Mouse (Mus musculus) gonadal fat pad, adult 2 months (tissue): ENCODE data around the gene Stip1. TPM values are rescaled to one million over a fixed set of nuclear protein-coding genes. Genes with fewer than 3 reads are reported as not detected.
"Not testable (repeated sequence)": the region's sequence is repeated elsewhere in the genome, so short reads cannot be mapped to it uniquely, and the experiment has no call there.

Experiments used
- DNase-seq: peaks from one replicate; pipeline ENCODE4 v3.0.0-alpha.2; 2012; ENCODE audit warnings: low read depth
- polyA plus RNA-seq: library from polyadenylated mRNA; depleted of rRNA; stranded (reverse); fragments of >200 nt; gene quantifications from 2 replicates; pipeline ENCODE4 v1.2.3, GENCODE M21; 2012

The Stip1 gene
- polyA plus RNA-seq, 1 experiment: 42.0 TPM

DNA sequence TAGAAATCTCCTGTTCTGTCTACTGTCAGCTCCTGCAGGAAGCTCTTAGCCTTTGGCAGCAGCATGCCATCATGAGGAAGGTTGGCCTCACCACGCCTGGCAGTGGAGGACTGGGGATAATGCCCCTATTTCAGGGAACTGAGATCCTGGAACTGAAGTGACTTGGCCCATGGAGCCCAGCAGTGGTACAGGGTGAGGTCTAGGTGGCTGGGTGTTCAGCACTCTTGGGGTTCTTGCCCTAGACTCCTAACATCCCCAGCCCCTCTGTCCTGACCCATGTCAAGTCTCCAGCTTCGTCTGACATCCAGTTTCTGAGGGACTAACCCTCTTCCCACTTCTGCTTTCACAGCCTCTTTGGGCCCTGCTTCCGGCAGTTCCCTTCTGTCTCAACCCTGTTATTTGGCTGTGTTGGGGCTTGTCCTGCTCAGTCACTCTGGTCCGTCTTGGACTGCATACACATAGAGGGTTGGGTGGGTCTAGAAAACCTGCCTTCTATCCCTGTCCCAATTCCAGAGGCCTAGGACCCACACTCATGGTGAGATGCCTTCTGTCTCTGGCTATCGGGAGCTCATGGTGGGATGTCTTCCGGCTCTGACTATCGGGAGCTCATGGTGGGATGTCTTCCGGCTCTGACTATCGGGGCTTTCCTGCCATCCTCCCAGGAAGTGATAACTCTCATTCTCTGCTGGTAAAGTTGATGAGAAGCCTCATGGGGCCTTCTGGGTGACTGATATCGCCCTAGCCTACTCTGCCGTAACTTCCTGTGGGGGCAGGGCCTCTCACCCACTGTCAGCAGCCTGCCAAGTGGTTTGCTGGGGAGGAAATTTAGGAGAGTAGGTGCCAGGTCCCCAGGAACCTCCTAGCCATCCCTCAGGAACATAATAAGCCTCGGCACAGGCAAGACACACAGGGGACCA is 22.0 kb downstream of the Stip1 start:
- no peak for DNase-seq

DNA sequence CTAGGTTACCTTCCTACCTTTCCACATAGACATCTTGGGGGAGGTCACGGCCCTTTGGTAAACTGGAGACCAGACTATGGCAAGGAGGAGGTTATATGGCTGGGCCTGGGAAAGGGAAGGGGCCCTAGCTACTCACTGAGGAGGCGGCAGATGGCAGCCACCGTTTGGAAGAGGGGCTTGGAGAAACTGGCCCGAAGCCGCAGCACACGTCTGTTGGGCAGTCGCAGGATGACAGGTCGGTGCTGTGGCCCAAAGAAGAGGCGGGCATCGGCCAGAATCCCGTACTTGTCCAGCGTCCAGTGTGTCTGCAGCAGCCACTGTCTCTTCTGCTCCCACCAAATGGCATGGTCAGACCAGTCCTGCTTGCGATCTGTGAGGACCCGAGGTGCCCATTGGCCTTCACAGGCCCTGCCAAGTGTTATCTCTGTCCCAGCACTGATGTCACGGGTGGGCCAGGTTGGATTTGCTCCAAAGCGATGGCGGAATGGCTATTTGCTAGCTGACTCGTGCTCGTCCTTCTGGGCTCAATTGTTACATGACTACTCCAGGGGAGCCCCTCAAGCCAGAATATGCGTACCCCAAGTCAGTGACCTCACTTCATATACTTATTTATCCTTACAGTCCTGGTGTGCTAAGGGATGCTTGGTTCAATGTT is 25.2 kb downstream of the Stip1 start:
- DNase-seq: no peak

DNA sequence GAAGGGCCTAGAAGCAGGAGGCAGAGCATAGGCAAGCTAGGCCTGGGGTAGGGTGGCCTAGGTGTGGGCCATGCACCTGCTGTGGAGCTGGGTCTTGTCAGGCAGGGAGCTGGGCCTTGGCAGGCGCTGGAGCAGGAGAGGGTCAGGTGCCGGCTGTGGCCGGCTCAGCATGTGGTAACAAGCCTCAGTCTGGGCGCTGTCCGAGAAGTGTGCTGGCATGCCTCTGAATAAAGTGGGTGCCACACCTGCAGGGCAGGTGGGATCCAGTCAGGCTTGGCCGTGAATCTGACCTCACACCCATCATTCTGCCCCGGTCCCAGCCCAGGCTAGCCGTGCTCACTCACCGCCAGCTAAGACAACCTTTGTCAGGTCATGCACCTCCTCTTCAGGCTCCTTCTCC is 25.8 kb downstream of the Stip1 start:
- no peak for DNase-seq

DNA sequence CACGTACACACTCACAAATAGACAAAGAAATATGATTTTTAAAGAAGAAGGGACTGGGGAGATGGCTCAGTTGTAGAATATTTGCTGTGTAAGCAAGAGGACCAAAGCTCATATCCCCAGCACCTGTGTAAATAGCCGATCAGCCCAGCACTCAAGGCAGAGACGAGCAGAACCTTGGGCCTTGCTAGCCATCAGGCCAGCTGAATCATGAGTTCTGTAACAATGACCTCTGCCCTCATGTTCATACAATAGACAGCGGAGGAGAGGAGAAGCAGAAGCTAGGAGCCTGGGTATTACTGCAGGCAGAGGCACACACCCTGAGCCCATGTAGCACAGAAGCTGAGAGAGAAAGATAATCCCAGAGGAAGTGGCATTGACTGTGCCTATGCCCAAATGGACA is 27.3 kb downstream of the Stip1 start:
- DNase-seq: no peak

DNA sequence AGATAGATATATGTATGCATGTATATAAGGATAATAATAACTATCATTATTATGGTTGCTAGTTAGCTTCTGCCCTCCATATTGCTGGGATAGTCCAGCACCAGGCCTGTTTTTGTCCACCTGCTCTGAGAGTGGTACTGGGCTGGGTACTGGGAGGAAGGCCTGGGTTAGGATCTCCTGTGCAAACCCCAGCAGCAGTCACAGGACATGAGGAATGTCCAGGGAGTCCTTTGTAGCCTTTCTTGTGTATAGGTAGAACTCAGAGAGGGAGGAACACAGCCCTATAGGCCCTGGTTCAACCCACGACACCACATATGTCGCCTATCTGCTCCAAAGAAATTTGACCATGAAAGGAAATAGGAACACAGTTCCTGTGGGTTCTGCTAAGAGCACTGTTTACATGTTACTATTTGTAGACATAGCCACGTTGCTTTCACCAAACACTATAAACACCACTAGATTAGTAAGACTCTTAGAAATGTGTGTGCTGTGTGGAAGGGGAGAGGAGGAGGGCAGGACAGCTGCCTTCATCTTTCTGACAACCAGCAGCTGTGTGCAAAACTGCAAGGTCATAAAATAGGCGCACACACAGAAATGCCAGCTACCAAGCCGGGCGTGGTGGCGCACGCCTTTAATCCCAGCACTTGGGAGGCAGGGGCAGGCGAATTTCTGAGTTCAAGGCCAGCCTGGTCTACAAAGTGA is 32.7 kb downstream of the Stip1 start:
- no peak for DNase-seq

DNA sequence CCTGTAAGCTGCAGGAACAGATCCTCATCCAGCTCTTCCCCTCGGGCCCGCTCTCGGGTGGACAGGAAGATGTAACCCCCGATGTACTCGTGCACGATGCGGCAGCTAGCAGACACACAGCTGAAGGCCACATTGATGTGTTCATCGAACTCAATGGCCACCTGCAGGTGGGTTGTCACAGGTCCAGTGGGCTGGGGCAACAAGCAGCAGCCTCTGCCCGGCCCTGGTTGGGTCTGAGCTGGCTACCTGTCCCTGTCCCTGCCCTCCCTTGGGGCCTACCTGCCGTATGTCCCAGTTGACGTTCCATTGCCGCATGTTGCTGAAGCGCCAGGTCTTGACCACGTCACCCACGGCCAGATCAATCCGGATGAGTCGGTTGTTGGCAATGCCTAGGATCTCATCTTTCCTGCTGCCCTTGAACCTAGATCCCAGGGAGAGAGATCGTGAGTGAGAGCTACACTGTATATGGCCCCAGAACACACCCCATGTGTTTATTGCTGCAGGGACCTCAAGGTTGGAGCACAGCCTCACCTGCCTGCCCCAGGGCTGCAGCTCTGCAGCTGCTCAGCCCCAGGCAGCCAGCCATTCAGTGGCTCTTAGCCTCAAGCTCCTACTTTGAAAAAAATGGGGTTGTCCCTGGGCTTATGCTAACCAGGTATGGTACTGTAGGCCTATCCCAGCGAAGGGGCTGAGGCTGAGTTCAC is 40.3 kb downstream of the Stip1 start:
- DNase-seq: no peak

DNA sequence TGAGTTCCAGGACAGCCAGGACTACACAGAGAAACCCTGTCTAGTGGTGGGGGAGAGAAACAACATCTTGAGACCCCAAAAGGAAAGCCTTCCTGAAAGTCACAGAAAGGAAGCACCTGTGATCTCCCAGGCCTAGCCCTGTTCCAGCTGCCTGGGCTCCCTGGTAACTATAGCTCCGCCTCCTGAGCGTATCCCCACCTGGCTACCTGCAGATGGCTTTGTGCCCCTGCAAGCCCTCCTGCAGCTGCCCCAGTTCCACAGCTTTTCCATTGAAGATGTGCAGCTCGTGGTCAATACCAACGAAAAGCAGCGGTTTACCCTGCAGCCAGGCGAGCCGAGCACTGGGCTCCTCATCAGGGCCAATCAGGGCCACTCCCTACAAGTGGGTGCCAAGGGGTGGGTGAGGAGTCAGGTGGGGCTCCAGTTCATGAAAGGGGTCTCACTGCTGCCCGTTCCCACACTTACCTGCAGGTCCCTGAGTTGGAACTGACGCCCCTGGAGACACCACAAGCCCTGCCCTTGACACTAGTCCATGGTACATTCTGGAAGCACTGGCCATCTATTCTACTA is 42.0 kb downstream of the Stip1 start:
- DNase-seq: no peak

DNA sequence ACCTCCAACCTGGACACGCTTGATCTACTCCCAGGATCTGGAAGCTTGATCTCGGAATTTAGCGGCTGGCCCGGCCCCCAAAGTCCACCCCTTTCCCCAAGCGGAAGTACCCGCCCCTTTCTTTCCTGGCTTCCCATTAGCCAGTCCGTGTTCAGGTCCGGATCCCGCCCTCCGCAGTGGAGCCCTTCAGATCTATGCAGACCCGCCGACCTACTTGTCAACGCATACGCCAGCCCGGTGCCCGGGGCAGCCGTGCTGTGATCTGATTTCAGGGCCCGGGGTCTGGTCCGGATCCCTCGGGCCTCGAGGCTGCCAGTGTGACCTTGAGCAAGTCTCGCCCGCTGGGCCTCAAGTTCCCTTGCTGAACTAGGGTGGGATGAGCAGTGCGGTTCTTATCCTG is 43.8 kb downstream of the Stip1 start, which contains the start of the genes Nudt22 and Trpt1:
Gene Nudt22, minus strand, starts transcription at position 112 of the 400 bp plus-strand sequence.
Gene Trpt1, plus strand, starts transcription at position 126 of the 400 bp plus-strand sequence.
- no peak for DNase-seq

DNA sequence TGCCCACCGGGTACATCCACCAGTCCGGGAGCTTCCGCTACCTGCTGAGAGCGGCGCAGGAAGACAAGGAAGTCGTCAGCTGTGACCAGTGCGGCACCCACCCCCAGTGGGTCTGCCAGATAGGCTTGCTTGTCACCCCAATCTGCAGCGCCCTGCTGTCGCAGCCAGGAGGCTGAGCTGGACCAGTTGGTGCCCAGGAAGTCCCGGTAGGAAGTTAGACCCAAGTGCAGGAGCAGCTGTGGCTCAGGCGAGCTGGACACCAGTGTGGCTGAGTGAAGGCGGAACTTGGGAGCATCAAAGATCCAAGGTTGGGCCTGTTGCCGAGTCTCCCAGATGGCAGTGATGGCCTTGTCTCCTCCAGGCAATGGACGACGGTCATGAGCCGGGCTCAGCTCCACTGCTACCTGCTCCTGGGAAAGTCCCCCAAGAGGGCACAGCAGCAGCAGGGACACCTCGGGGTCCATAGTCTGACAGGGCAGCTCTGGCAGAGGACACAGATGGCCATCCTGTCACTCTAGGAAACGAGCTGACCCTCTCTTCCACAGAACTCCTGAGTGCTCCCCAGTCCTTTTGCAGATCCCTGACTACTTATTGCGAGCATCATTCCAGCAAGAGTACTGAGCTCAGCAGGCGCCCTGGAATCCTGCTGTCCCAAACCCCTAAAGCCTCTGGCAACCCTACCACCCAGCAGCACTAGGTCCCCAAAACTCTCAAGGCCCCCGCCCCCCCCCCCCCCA is 44.3 kb downstream of the Stip1 start:
- no peak for DNase-seq

DNA sequence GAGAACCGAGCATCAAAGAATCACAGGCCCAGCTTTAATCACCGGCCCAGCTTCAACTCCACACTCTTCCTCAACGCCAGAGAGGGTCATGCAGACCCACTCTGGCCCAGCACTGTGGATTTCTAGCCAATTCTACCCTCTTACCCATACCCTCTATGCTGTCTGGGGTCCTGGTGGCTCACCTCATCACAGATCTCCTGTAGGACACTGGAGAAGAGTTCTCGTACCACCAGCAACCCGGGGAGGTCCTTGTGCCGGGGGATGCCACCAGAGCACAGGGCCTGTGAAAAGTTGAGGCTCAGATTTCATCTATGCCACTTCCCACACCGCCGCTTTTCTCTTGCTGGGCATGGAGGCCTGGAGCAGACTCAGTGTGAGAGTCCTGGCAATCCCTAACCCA is 45.3 kb downstream of the Stip1 start:
- DNase-seq: no peak

DNA sequence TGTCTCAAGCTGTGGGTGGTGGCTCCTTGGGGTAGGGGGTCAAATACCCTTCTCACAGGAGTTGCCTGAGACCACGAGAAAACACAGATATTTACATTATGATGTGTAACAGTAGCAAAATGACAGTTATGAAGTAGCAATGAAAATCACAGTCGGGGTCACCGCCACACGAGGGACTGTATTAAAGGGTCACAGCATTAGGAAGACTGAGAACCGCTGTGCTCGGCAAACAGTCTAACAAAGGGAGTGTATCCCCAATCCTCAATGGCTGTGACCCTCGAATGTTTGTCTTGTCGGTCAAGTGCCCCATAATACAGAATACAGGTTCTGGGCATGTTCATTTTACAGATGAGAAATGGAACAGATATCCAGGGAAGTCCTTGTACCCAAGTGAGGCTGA is 45.8 kb downstream of the Stip1 start:
- DNase-seq: no peak

DNA sequence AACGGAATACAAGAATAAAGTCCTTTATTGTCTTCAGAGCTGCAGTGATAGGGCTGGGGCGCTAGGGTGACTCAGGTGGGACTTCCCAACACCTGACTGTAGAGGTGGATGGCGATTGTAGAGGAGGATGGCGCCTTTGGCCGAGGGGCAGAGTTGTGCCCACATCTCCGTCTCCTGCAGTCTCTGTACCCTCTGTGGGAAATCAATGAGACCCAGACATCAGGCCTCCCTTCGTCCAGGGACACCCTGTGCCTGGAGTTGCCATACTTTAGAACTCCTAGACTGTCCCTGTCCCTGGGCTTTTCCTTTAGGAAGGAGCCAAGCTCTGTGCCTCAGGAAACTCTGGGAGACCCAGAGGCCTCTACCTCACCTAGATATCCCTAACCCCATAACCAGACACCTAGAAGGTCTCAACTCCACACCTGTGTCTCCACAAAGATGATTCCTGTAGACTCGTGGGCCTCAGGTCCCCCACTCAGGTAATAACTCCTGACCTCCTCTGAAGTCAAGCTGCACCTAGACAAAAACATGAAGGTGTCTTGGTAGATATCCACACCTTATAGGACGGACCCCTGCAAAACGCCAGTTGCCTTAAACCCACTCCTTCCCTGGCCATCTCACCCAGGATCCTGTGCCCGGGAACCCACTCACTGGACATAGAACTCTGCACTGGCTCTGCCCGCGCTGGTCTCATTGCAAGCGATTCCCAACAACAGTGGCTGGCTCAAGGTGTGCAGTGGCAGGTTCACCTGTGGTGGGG is 46.6 kb downstream of the Stip1 start:
- DNase-seq: no peak

DNA sequence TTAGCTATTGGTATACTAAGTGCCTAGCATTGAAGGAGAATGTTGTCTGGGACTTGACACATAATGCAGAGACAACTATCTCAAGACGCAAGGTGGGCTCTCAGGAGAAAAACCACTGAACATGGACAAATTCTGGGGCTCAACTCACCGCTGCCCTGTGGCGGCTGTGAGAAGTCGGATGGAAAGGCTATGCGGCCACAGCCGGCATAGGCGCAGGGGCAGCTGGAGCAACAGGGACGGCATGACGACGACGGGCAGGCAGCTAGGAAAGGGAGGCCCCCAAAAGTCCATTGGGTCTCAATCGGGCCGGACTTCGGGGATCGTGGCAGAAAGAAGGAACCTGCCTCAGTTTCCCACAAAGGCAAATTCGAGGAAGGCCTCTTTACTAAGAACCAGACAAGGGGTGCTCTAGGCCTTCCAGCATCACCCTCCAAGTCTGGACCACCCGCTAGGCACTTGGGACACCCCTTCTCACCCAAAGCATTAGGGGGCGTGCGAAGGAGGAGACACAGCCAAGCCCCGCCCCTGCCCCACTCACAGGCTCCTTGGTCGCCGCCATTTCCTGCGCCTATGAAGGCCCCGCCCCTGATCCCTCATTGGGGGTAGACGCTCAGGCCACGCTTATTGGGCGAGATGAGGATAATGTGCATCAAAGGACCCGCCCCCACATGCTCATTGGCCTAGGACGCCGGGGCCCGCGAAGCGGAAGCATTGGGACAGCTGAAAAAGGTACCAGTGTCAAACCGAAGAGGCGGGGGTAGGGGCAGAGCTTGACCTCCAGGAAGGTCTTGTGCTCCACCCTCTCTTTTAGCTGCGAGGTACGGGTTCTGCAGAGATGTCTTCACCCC is 47.5 kb downstream of the Stip1 start, which contains the start of gene Dnajc4:
Gene Dnajc4, minus strand, starts transcription at position 562 of the 848 bp plus-strand sequence.
- DNase-seq: peak; percentile 70

DNA sequence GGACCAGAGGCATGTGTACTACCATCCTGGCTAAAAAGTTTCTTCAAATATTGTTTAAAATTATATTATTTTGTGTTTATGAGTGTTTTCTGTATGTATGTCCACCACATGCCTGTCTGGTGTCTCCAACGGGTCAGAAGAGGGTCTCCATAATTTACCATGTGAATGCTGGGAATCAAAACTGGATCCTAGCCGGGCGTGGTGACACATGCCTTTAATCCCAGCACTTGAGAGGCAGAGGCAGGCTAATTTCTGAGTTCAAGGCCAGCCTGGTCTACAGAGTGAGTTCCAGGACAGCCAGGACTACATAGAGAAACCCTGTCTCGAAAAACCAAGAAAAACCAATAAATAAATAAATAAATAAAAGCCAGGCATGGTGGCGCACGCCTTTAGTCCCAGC is 48.6 kb downstream of the Stip1 start:
- DNase-seq: not testable (repeated sequence)

DNA sequence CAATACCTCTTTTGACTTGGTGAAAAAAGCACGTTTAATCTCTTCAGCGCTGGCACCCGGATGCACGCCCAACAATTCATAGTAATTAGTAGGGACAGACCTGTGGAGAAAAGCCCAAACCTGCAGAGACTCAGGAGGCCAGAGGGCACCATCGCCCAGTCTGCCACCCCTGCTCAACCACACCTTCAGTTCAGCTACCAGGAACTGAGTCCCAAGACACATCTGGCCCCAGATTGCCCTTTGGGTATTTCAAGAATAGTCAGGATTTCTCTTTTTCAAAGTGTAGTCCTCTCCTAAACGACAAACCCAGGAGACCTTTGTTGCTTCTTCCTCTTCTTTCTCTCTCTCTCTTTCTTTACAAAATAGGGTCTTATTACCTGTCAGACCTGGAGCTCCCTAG is 49.1 kb downstream of the Stip1 start:
- DNase-seq: no peak

DNA sequence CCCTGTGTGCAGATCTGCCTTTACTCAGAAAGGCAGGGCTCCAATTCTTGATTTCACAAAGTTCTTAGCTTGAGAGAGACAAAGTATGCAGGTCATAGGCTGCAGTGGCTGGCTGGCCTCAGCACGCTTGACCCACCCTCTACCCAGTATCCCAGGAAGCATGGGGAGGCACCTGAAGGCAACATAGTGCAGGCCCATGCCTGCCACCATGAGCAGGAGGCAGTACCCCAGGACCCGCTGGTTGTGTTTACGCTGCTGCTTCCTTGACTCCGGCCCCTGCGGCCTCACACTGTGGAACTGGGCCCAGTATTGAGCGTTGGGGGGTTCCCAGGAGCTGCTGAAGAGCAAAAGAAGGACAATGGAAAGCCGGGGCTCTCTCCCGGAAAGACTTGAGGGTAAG is 50.5 kb downstream of the Stip1 start:
- DNase-seq: no peak

DNA sequence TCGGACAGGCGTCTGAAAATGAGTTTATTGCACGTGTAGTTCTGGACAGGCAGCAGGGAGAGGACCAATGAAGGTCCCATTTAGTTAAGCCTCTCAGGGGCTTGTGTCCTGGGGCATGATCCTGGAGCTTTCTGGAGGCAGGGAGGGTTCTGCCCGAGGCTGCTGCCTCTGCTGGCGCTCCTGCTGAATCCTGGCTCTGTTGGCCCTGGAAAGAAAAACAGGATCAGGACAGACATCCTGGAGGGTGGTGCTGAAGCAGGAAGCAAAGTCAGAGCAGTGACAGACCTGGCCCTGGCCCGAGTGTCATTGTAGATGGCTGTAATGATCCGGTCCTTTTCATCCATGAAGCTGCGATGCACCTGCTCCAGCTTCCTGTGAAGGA is 51.9 kb downstream of the Stip1 start:
- no peak for DNase-seq

DNA sequence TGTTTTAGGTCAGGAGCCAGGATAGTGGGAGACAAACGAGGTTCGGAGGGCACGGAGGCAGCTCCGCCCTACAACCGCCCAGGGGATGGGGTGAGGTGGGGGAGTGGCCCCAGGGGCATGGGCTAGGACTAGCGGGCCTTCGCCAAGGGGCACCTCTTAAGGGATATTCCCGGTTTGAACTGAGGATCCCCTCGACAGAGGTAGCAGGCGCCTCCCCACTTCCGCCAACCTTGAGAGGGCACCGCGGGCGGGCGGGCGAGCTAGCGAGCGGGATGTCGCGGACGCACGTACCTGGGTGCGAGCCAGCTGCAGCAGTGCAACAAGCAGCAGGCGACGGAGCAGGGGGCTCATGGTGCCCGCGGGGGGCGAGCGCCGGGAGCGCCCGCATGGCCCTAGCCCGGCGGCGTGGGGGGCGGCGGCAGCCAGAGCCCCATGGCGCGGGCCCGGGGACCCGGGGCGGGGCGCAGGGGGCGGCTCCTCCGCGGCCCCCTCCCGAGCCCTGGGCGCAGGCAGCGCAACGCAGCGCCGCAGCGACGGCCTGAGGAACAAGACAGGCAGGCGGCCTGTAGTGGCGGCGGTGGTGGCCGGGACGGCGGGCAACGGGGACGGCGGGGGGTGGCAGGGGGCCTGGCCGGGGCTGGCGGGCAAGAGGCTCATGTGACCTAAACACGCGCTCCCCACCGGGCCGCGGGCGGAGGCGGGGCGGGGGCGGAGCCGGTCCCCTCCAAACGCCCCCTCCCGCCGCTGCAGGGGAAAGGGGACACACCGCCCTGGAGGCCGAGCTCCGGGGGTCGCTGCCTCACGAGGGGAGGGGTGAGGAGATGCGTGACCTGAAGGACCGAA is 52.5 kb downstream of the Stip1 start, which contains the start of gene Vegfb:
Gene Vegfb, minus strand, starts transcription at position 591 of the 843 bp plus-strand sequence.
- DNase-seq: no peak
